Mouse (Mus musculus) bone marrow, adult 2 months (tissue): ENCODE data around the gene Nlrp1b.

ENCODE experiments used
- CTCF ChIP-seq: fragments of 200-500 bp; IDR thresholded peaks from 2 replicates; pipeline ENCODE4 v1.5.1; 2011; ENCODE audit warnings: low read length, control low read depth; ENCODE audit not compliant: control insufficient read depth, insufficient read depth
- POLR2A ChIP-seq: fragments of 200-500 bp; IDR thresholded peaks from 2 replicates; pipeline ENCODE4 v1.6.1; 2011; ENCODE audit warnings: low read depth, mild to moderate bottlenecking, control low read depth, low read length, borderline replicate concordance; ENCODE audit not compliant: control insufficient read depth

DNA sequence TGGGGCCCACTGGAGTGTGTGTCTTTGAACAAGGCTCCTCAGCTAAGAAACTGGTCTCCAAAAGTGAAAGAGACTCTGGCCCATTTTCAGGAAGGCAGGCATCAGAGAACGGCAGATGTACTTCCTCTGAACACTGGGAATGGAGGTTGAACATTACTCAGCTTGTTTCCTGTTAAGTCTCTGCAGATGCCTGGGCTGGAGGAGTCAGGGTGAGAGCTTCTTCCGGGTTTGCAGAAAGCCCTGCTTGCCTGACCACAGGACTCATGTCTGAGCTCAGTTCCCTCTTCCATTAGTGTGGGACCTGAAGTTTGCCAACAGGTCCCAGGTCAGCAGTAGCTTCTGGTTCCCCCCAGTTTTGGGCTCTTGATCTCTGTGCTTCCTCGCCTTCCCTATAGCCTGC is 85.9 kb downstream of the Nlrp1b start, which contains the start of gene Nlrp1a:
- TF ChIP-seq POLR2A (no peak), CTCF (no peak)
